Mouse (Mus musculus) ES-E14 (cell line): Measurements from ENCODE around the gene Tmem132a. TPM values are rescaled to one million over a fixed set of nuclear protein-coding genes. Genes with fewer than 3 reads are reported as not detected.

Experiments
- DNase-seq: peaks from one replicate; pipeline ENCODE4 v3.0.0-alpha.2; 2013; ENCODE audit warnings: low read depth, low spot score
- H3K27ac ChIP-seq: 2 replicates; pipeline ENCODE4 v1.5.1; 2012; ENCODE audit warnings: low read depth, mild to moderate bottlenecking, low read length, moderate library complexity, mixed read lengths; ENCODE audit not compliant: poor library complexity, insufficient read depth, severe bottlenecking
- H3K36me3 ChIP-seq: 2 replicates; pipeline ENCODE4 v1.6.1; 2012; ENCODE audit warnings: mild to moderate bottlenecking, low read length, moderate library complexity, mixed read lengths; ENCODE audit not compliant: control insufficient read depth, poor library complexity, insufficient read depth, severe bottlenecking
- H3K4me1 ChIP-seq, 2 experiments: fragments of 150-350 bp in 1 of 2; sonication (generic) in 1 of 2; 2 replicates each; pipeline ENCODE4 v1.6.1; 2012; ENCODE audit warnings: low read length in 2 of 2, mild to moderate bottlenecking in 1 of 2, mixed read lengths in 1 of 2; ENCODE audit not compliant: control insufficient read depth in 2 of 2, insufficient read depth in 2 of 2, poor library complexity in 1 of 2
- H3K4me3 ChIP-seq, 2 experiments: fragments of 150-350 bp in 1 of 2; sonication (generic) in 1 of 2; 2 replicates each; pipeline ENCODE4 v1.5.1; 2012; ENCODE audit warnings: low read length in 2 of 2, low read depth in 1 of 2, mild to moderate bottlenecking in 1 of 2, mixed read lengths in 1 of 2; ENCODE audit not compliant: insufficient read depth in 1 of 2, poor library complexity in 1 of 2, severe bottlenecking in 1 of 2
- H3K9ac ChIP-seq: 2 replicates; pipeline ENCODE4 v1.6.1; 2012; ENCODE audit warnings: low read depth, mild to moderate bottlenecking, low read length, mixed read lengths; ENCODE audit not compliant: poor library complexity, insufficient read depth, severe bottlenecking
- H3K9me3 ChIP-seq: fragments of 150-350 bp; sonication (generic); 2 replicates; pipeline ENCODE4 v1.6.1; 2012; ENCODE audit warnings: low read depth, mild to moderate bottlenecking, low read length; ENCODE audit not compliant: control insufficient read depth, insufficient read depth
- CHD2 ChIP-seq: IDR thresholded peaks from 2 replicates; pipeline ENCODE4 v1.6.1; 2014; ENCODE audit warnings: mild to moderate bottlenecking, low read depth, low read length, inconsistent platforms
- HCFC1 ChIP-seq: IDR thresholded peaks from 2 replicates; pipeline ENCODE4 v1.6.1; 2012; ENCODE audit warnings: low read length, inconsistent platforms, borderline replicate concordance; ENCODE audit not compliant: insufficient read depth
- MAFK ChIP-seq: IDR thresholded peaks from 2 replicates; pipeline ENCODE4 v1.6.1; 2014; ENCODE audit warnings: mild to moderate bottlenecking, low read depth, low read length, inconsistent platforms; ENCODE audit not compliant: insufficient read depth
- ZC3H11A ChIP-seq: IDR thresholded peaks from 2 replicates; pipeline ENCODE4 v1.6.1; 2012; ENCODE audit warnings: low read depth, mild to moderate bottlenecking, inconsistent platforms, low read length, borderline replicate concordance
- ZNF384 ChIP-seq: IDR thresholded peaks from 2 replicates; pipeline ENCODE4 v1.6.1; 2012; ENCODE audit warnings: low read depth, low read length, inconsistent platforms
- in situ Hi-C, 2 experiments: fragments of 600-800 bp; cut with MboI; formaldehyde crosslinking; loops; one replicate each; pipeline ENCODE4 v1.15.1; 2025; ENCODE audit warnings: low sequenced_read_pairs in 2 of 2, inconsistent platforms in 1 of 2; ENCODE audit not compliant: unreplicated experiment in 2 of 2
- total RNA-seq: library from RNA; depleted of rRNA; stranded (reverse); fragments of 300-350 nt; gene quantifications from 2 replicates; pipeline ENCODE4 v1.2.3, GENCODE M21; 2012

Tmem132a gene
- total RNA-seq, 1 experiment, result 41.4 TPM

GRCm38 (mm10) chr19:10866351-10866750 lies 3.4 kb downstream of the Tmem132a start:
- TF ChIP-seq ZC3H11A (no peak), MAFK (no peak), ZNF384 (no peak), HCFC1 (no peak), CHD2 (no peak)
- in situ Hi-C loops, result no loop called here
- Histone ChIP-seq H3K9ac (no peak overlapping the region), H3K36me3 (peaks cover 18% of the 10 kb centered on the region; the same call in 1 of the 2 replicates), H3K4me1 (peaks cover 4 to 9% of the 10 kb centered on the region in 2 experiments; a peak in 2 of 4 replicates), H3K4me3 (no peak overlapping the region), H3K27ac (no peak overlapping the region), H3K9me3 (no peaks in the 10 kb centered on the region)
- DNase-seq, result no peak

GRCm38 (mm10) chr19:10860072-10860497 lies 9.7 kb downstream of the Tmem132a start:
- no peak for TF ChIP-seq CHD2
- no peak for TF ChIP-seq ZC3H11A
- no peak for TF ChIP-seq MAFK
- no peak for TF ChIP-seq HCFC1
- no peak for TF ChIP-seq ZNF384
- in situ Hi-C loops, result no loop called here
- peaks cover 27% of the 10 kb centered on the region; the same call in 1 of the 2 replicates for H3K36me3 ChIP-seq
- no peaks in the 10 kb centered on the region for H3K9me3 ChIP-seq
- peak; percentile 63 for DNase-seq
- H3K4me1 ChIP-seq, result peaks cover 0 to 2% of the 10 kb centered on the region in 2 experiments; a peak in 2 of 4 replicates
- H3K27ac ChIP-seq, result no peak overlapping the region
- H3K4me3 ChIP-seq, result peak overlapping the region; percentile 61 to 76
- peak overlapping the region; percentile 54; the same call in 1 of the 2 replicates for H3K9ac ChIP-seq

GRCm38 (mm10) chr19:10856520-10856919 lies 13.2 kb downstream of the Tmem132a start:
- no peak overlapping the region for H3K4me3 ChIP-seq
- H3K9ac ChIP-seq, result no peak overlapping the region
- in situ Hi-C loops, result no loop called here
- H3K4me1 ChIP-seq, result peaks cover 0 to 2% of the 10 kb centered on the region in 2 experiments; a peak in 2 of 4 replicates
- no peak for DNase-seq
- no peak overlapping the region for H3K27ac ChIP-seq
- H3K9me3 ChIP-seq, result no peaks in the 10 kb centered on the region
- H3K36me3 ChIP-seq, result peaks cover 18% of the 10 kb centered on the region; the same call in 1 of the 2 replicates
- TF ChIP-seq ZC3H11A (no peak), HCFC1 (no peak), MAFK (no peak), CHD2 (no peak), ZNF384 (no peak)

DNA sequence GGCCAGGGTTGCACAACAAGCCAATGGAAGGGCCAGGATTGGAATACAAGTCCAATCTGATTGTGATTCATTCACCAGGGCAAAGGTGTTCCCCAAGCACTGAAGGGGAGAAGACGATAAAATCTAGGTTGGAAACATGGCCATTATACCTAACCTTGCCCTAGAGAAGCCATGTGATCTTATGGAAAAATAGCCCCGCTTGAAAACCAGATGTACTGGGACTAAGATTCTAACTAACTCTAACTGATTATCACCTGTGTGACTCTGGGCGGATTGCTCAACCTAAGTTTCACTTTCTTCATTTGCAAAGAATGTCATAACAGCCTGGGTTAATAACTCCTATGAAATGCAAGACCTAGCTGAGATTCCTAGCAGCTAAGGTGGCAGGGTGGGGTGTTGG lies 14.3 kb downstream of the Tmem132a start:
- H3K27ac ChIP-seq, result no peak overlapping the region
- TF ChIP-seq CHD2, result no peak
- no peak for TF ChIP-seq ZC3H11A
- no peaks in the 10 kb centered on the region for H3K9me3 ChIP-seq
- peaks cover 0 to 2% of the 10 kb centered on the region in 2 experiments; a peak in 2 of 4 replicates for H3K4me1 ChIP-seq
- in situ Hi-C loops, result no loop called here
- no peak overlapping the region for H3K4me3 ChIP-seq
- H3K9ac ChIP-seq, result no peak overlapping the region
- H3K36me3 ChIP-seq, result peaks cover 17% of the 10 kb centered on the region; the same call in 1 of the 2 replicates
- no peak for DNase-seq

GRCm38 (mm10) chr19:10847311-10848087 lies 22.2 kb downstream of the Tmem132a start:
- Histone ChIP-seq H3K4me1 (no peaks in the 10 kb centered on the region; a peak in 1 of 4 replicates), H3K4me3 (no peak overlapping the region), H3K9ac (no peak overlapping the region), H3K27ac (no peak overlapping the region), H3K36me3 (no peaks in the 10 kb centered on the region), H3K9me3 (no peaks in the 10 kb centered on the region)
- in situ Hi-C loops, result no loop called here
- DNase-seq, result no peak
- TF ChIP-seq ZNF384, result no peak
- TF ChIP-seq ZC3H11A, result no peak
- TF ChIP-seq MAFK, result no peak
- TF ChIP-seq HCFC1, result no peak
